Mouse (Mus musculus): ENCODE data around the gene 4933428G20Rik. TPM values are rescaled to one million over a fixed set of nuclear protein-coding genes. Genes with fewer than 3 reads are reported as not detected.

Gene 4933428G20Rik
- total RNA-seq, 1 experiment from 2014 or later, result not detected

GRCm38 (mm10) chr11:97532950-97533582 is 32.9 kb upstream of the 4933428G20Rik start:
- no peak for DNase-seq

GRCm38 (mm10) chr11:97532354-97532753 is 32.2 kb upstream of the 4933428G20Rik start:
- DNase-seq, result no peak

DNA sequence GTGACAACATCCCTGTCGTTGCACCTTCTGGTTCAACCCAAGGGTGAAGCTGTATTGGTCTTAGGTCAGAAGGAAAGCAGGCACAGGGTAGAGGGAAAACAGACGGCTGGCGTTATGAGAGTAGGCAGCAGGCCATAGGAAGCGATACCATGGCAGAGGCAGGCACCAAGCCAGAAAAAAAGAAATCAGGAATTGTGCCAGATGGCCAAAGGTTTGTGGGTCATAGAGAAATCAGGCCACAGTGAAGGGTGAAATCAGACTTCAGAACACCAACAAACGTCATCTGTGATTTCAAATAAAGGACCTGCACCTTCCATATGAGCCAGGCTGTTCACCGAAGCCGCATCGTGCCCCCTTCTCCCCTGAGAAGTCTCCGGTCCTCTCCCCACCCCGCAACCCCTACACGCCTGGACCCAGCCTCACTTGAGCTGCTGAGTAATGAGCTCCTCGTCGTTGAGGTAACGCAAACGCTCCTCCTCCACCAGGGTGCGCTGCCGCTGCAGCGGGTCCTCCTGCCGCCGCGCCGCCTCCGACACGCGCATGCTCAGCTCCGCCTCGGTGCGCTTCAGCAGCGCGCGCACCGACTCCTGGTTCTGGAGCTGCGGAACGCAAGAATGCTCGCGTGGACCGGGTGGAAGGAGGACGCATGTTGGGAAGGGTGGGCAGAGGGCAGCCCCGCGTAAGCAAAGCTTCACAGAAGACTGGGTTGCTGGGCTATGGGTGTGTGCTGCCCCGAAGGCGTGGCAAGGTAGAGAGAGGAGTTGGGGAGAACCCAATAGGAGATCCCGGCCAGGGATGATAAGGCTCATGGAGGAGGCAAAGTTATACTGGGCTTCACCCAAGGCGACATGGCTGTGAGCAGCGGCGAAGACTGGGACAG is 31.5 kb upstream of the 4933428G20Rik start:
- peak; percentile 94 for DNase-seq

DNA sequence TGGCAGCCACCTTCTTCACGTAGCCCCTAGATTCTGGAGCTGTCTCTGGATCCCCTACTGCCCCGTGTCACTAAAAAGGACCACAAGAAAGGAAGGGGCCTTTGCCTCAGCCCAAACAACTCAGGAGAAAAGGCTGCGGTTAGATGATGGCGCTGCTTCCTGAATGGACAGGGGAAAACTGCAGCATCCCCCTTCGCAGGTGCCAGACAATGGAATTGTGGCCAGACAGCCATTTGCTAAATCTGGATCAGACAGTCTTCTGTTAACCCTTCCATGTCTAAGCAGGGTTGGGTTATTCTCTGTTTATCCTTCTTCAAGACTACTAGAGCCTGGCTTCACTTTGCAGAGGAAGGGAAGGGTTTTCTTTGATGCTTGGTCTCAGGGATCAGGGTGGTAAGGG is 30.8 kb upstream of the 4933428G20Rik start:
- no peak for DNase-seq

GRCm38 (mm10) chr11:97530069-97530468 is 29.9 kb upstream of the 4933428G20Rik start:
- no peak for DNase-seq

DNA sequence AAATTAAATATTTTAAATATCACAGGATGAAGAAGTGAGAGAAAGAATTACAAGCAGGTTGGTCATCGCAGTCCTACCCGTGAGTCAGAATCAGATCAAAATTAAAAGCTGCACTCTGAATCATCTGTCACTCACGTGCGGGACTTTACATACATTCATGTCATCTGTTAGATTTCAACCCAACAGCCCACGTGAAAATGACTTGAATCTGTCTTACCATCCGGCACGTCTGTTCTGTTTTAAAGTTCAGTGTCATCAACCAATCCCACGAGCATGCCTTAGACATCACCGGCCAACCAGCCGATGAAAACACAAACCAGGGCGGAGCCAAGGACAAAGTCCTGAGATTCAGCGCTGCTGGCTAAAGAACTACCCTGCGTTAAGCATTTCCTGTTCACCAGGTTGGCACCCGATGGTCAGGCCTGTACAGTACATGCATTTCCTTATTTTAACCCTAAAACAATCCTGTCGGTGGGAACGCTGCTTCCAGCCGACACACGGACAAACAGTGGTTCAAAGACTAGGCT is 28.2 kb upstream of the 4933428G20Rik start:
- DNase-seq, result no peak

- DNase-seq, result peak; percentile 83
These were observed 25.2 kb upstream of the 4933428G20Rik start for GRCm38 (mm10) chr11:97525313-97525712.

- DNase-seq, result peak; percentile 36
These were observed 24.2 kb upstream of the 4933428G20Rik start for GRCm38 (mm10) chr11:97524306-97524705.

DNA sequence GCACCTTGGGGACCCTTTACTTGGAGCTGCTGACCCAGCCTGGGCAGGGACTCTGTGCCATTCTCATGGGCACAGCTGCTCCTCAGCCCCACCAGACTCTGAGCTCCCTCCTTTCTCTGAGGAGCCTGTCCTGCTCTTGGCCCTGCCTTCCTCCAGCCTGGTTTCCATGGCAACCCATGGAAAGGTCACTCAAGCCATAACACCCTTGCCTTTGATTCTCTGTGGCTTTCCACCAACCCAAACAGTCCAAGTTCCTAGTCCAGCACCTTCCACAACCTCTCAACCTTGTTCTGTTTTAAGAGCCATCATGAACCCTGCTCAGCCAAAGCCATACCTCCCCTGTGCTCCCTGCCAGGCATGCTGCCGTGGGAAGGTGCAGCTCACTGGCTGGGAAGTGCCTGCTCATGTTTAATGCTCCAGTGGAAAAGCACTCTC is 23.7 kb upstream of the 4933428G20Rik start:
- DNase-seq, result peak; percentile 84

DNA sequence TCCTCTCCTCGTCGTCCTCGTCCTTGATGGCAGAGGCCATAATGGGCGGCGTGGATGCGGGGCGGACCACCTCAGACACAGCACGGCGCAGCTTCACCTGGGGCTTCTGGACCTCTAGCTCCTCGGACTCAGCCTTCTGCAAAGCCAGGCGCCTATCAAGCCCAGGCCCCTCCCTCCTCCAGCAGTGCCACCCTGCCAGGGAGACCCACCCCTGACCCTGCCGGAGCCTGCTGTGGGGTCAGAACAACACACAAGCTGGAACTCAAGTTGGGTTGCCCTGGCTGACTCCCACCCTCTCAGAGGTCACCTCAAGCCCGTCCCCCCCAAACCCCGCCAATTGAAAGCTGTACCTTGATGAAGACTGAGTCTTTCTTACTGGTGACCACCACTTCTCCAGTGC is 23.0 kb upstream of the 4933428G20Rik start:
- no peak for DNase-seq

DNA sequence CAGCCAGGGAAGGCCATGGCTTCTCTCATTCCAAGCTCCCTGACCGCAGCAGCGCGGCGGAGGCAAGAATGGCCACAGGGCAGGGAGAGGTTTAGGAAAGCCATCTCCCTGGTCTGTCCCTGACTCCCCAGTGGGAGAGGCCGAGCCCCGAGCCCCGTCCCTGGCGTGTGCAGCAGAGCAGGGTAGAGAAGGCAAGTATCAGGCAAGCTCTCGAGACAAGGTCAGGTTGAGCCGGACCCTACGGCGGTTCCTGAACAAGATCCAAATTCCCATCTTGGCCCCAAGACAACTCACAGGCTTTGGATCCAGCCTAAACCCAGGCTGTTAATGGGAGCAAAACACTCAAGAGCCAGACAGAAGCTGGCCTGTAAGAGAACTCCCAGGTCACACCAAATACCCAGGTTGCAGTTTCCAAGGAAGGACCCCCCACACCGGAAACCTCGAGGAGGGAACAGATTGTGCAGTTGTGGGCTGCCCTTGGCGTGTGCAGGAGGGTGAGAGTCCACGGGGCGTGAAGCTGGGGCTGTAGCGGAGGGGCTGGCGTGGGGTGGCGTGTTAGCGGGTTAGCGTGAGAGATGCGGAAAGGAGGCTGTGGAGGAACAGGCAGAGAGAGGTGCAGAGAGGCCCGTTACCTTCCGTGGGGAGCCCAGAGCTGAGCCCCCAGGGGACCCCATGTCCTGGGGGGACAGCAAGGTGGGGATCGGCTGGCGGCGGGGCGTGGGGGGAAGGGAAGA is 21.8 kb upstream of the 4933428G20Rik start:
- peak; percentile 42 for DNase-seq

DNA sequence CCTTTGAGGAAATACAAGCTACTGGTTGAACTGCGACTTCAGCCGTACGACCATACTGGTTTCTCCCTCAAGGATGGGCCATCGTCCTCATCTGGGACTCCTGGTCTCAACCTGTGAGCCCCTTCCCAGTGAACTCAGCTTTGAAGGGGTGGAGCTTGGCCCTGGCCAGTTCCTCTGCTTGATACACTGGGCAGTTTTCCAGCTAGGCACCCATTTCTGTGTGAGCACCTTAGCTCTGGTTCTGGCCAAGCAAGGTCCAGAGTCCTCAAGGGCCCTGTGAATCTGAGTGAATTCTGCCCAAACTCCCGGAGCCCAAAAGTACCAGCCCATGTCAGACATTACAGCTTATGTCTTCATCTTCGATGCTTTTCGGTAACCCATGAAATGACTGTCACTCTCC is 20.4 kb upstream of the 4933428G20Rik start:
- DNase-seq, result no peak

DNA sequence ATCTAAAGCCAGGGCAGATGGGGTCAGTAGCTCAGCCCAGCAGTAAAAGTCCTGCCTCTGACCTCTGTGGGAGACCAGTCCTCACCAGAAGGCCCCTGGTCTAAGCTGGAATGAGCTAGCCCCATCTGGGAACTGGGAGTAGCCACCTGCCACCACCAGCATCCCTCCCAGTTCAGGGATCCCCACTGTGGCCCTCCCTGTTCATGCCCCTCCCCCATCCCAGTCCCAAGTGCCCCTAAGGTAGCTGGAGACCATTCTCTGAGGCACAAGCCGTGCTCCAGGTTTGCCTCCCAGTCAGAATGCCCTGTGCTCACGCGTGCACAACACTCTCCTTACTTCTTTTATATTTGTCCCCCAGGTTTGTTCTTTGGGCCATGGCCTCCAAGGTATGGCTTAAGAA is 12.9 kb upstream of the 4933428G20Rik start:
- DNase-seq, result no peak

DNA sequence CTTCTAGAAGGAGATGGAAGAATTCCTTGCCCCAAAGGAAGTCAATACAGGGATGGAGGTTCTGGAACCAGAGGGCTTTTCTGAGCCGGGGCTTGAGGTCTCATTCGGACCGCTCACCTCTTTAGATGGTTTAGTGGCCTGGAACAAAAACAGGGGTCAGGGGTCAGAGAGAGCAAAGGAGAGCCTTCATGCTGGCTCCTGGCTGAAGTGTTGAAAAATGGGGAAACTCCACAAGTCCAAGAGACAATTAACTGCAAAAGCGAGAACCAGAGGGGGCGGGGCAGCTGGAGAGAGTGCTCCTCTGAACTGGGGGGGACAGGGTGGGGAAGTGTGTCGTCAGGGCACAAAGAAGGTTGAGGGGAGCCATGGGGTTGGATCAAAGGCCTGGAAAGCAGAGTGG is 12.4 kb upstream of the 4933428G20Rik start:
- DNase-seq, result no peak

DNA sequence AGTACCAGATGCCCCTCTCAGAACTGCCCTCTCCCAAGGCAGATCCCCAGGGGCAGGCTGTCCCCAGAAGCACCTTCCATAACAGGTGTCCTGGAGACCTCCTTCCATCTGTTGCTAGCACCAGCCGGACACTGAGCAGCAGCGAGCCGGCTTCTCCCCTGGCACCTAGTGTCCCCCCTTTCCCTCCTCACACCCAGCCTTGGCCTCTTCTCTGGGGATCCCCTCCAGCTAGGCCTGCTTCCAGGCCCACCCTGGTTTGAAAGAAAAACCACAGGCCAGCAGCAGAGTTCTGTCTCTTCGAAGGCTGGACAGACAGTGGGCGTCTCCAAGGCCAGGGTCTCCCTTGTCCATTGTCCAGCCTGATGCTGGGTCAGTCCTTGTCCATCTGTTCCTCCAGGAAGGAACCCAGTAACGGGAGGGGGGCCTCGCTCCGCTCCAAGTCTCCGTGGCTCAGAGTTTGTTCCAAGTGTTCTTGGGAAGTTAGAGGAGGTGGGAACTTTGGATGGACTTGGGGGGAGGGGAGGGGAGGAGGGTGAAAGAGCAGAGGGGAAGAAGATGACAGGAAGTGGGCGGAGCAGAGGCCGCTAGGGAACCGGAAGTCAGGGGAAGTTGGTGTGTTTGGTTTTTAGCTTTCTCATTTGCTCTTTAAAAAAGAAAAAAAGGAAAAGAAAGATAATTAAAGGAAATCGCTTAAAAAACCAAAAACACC is 11.7 kb upstream of the 4933428G20Rik start:
- peak; percentile 52 for DNase-seq

DNA sequence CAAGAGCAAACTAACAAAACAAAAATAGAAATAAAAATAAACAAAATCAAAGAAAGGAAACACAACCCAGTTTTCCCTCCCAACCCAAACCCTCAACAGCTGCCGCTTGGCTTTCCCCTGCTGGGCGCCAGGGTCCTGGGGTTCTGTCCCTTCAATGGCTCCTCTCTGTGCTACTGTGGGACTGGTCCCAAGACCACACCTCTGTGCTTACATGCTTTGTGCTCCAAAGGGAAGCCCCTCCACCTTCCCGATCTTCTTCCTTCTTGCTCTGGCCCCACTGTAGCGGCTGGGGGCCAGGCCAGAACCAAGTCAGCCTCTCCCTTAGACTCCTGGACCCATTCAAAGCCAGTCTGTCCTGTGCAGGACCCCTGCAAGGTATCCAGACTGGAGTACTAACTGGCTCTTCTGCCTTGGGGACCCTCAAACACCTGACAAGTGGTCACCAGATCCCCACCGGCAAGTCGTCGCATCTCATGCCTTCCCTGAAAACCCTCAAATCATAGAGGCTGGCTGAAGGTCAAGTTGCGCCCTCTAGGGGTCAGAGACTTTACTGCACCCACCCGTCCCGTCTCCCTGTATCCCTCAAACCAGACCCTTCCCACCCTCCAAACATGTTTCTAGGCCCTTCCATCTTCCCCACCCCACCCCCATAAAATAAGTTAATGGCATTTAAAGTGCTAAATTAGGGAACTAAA is 11.0 kb upstream of the 4933428G20Rik start:
- peak; percentile 82 for DNase-seq

- no peak for DNase-seq
These were observed 9.8 kb upstream of the 4933428G20Rik start for GRCm38 (mm10) chr11:97509715-97510485.

- no peak for DNase-seq
These were observed 8.9 kb upstream of the 4933428G20Rik start for GRCm38 (mm10) chr11:97509058-97509457.

DNA sequence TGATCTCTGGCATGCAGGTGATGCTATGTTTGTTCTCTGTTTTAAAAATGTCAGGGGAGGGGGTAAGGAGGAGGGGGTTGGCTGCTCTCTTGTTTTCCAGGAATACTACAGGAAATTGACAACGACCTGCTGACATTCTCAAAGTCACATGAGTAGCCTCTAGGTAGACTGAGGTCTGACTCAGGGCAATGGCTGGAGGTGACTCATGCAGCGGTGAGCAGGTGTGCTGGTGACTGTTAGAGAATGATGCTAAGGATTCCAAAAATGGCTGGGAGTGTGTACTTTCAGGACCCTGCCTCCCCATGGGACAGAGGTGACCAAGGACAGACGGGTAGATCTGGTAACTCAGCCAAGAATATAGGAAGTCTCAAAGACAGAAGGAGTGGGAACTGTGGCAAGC is 8.1 kb upstream of the 4933428G20Rik start:
- no peak for DNase-seq

DNA sequence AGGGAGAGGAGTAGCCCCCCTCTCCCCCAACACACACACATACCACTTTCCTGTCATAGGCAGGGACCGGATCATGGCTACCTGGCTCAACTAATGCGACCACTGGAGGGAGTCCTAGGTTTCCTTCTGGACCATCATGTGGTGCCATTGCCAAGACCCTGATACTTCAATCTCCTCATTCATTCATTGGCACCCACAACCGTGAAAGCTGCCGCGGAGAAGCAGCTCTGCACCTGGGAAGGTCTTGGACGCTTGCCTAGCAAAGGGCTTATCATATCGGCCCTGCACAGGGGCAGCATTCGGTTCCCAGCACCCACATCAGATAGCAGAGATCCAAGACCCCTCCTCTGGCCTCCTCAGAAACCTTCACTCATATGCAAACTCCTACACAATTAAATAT is 6.2 kb upstream of the 4933428G20Rik start:
- DNase-seq, result no peak

DNA sequence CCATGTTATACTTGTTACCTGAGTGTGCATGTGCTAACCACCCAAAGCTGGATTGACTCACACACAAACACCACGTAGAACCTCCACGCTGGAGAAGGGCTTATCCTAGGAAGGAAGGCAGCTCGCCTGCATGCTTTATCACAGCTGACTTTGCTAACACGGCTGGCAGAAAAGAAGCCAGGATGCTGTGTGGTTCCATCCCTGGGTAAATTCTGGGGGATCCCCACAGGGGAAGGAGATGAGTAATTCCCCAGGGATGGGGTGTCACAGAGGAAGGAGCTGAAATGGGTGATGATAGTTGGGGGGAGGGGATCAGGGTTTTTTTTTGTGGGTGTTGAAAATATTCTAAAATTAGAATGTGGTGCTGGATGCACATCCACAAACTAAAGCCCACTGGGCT is 5.6 kb upstream of the 4933428G20Rik start:
- DNase-seq, result no peak

Data from adrenal gland, postnatal 14 days (tissue).